Mouse (Mus musculus): ENCODE results near the gene Dnajc30. TPM values are rescaled to one million over a fixed set of nuclear protein-coding genes. Genes with fewer than 3 reads are reported as not detected.

Gene Dnajc30
- polyA plus RNA-seq, 1 experiment = 46.6 TPM

DNA sequence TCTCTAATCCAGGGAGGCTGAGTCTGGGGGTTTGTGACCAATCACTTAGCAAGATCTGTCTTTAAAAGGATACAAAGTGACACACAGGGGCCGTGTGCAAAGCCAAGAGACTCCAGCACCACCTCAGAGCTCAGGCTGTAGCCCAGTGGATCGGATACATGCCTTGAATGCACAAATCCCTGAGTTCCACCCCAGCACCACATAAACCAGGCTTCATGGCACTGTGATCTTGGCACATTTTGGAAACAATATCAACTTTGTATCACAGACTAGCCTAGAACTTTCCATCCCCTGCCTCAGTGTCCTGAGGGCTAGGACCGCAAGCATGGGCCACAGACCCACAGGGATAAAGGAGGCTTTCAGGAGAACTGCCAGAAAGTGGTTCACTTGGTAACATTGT lies 2.0 kb downstream of the Dnajc30 start:
- no peaks in the 10 kb centered on the region for H3K27me3 ChIP-seq (ENCODE audit: control insufficient read depth, insufficient read depth, low read length)
- WGBS = 89% methylated on average over 3 of the region's 3 CpGs
- no peak overlapping the region for H3K27ac ChIP-seq (ENCODE audit: insufficient read depth, low read length)
- peaks cover 2% of the 10 kb centered on the region; the same call in 1 of the 2 replicates for H3K4me1 ChIP-seq (ENCODE audit: control insufficient read depth, insufficient read depth, low read length)
- TF ChIP-seq POLR2A (IDR thresholded peaks at IDR 0.05; ENCODE audit: borderline replicate concordance, insufficient read depth, low read length) (no peak), CTCF (IDR thresholded peaks at IDR 0.05; ENCODE audit: borderline replicate concordance, insufficient read depth, low read depth, low read length) (no peak)
- DNase-seq = no peak
- H3K4me3 ChIP-seq (replicated peaks; ENCODE audit: insufficient read depth, low read depth, low read length) = no peak overlapping the region

DNA sequence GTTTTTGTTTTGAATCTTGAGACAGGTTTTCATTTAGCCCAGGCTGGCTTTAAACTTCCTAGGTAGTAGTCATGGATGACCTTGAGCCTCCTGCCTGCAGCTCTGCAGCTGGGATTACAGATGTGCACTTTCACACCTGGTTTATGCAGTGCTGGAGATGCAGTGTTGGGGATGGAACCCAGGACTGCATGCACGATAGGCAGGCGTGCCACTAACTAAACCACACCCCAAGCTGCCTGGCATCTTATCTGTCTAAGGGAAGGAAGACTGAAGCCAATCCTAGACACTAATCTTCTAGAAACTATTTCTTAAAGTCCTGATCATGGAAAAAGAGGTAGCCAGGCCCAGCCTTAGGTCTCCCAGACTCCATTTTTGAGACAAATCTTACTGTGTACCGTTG lies 6.4 kb downstream of the Dnajc30 start:
- H3K4me1 ChIP-seq (ENCODE audit: control insufficient read depth, insufficient read depth, low read length) = peaks cover 5% of the 10 kb centered on the region
- WGBS = 88% methylated on average over 3 of the region's 3 CpGs
- no peak for TF ChIP-seq POLR2A (IDR thresholded peaks at IDR 0.05; ENCODE audit: borderline replicate concordance, insufficient read depth, low read length)
- no peak overlapping the region for H3K27ac ChIP-seq (ENCODE audit: insufficient read depth, low read length)
- H3K4me3 ChIP-seq (replicated peaks; ENCODE audit: insufficient read depth, low read depth, low read length) = no peak overlapping the region
- DNase-seq = no peak
- H3K27me3 ChIP-seq (ENCODE audit: control insufficient read depth, insufficient read depth, low read length) = no peaks in the 10 kb centered on the region

DNA sequence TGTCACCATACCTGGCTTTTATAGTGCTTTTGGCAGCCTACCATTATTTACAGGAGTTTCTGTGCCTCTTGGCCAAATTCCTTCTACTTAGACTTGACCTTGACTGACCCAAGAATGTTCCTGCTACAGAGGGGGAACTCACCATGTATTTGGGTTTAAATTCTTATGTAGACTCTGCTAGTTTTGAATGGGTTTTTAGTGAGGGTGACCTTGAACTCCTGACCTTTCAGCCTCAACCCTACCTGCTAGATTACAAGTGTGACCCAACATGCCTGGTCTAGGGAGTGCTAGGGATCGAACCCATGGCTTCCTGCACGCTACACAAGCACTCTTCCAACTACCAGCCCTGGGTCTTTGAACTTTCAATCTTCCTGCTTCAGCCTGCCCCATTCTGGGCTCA lies 8.1 kb downstream of the Dnajc30 start:
- Histone ChIP-seq H3K27ac (ENCODE audit: insufficient read depth, low read length) (no peak overlapping the region), H3K4me3 (replicated peaks; ENCODE audit: insufficient read depth, low read depth, low read length) (no peak overlapping the region), H3K27me3 (ENCODE audit: control insufficient read depth, insufficient read depth, low read length) (no peaks in the 10 kb centered on the region), H3K4me1 (ENCODE audit: control insufficient read depth, insufficient read depth, low read length) (peaks cover 3% of the 10 kb centered on the region; the same call in 1 of the 2 replicates)
- DNase-seq = no peak
- no peak for TF ChIP-seq CTCF (IDR thresholded peaks at IDR 0.05; ENCODE audit: borderline replicate concordance, insufficient read depth, low read depth, low read length)
- TF ChIP-seq POLR2A (IDR thresholded peaks at IDR 0.05; ENCODE audit: borderline replicate concordance, insufficient read depth, low read length) = no peak
- 95% methylated on average over 2 of the region's 2 CpGs for WGBS

DNA sequence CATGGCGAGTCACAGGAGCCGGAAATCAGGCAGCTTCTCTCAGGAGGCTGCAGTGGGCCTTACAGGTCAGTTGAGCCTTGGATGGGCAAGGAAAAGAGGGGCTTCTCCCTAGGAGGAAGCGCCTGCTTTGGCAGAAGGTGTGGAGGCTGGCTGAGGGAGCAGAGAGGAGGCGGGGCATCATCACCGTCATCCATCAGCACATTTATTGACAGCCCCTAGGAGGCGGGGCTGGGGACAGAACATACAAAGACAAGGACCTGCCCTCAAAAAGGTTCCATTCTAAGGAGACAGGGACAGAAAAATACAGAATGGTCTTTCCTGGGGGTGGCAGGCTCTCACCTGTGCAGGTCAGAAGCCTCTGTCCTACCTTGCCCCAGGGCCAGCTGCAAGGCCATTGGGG lies 8.7 kb downstream of the Dnajc30 start:
- H3K27me3 ChIP-seq (ENCODE audit: control insufficient read depth, insufficient read depth, low read length) = no peaks in the 10 kb centered on the region
- WGBS = 81% methylated on average over 6 of the region's 6 CpGs
- no peak for DNase-seq
- H3K27ac ChIP-seq (ENCODE audit: insufficient read depth, low read length) = no peak overlapping the region
- H3K4me3 ChIP-seq (replicated peaks; ENCODE audit: insufficient read depth, low read depth, low read length) = no peak overlapping the region
- H3K4me1 ChIP-seq (ENCODE audit: control insufficient read depth, insufficient read depth, low read length) = peaks cover 3% of the 10 kb centered on the region; the same call in 1 of the 2 replicates
- TF ChIP-seq CTCF (IDR thresholded peaks at IDR 0.05; ENCODE audit: borderline replicate concordance, insufficient read depth, low read depth, low read length) (no peak), POLR2A (IDR thresholded peaks at IDR 0.05; ENCODE audit: borderline replicate concordance, insufficient read depth, low read length) (no peak)

DNA sequence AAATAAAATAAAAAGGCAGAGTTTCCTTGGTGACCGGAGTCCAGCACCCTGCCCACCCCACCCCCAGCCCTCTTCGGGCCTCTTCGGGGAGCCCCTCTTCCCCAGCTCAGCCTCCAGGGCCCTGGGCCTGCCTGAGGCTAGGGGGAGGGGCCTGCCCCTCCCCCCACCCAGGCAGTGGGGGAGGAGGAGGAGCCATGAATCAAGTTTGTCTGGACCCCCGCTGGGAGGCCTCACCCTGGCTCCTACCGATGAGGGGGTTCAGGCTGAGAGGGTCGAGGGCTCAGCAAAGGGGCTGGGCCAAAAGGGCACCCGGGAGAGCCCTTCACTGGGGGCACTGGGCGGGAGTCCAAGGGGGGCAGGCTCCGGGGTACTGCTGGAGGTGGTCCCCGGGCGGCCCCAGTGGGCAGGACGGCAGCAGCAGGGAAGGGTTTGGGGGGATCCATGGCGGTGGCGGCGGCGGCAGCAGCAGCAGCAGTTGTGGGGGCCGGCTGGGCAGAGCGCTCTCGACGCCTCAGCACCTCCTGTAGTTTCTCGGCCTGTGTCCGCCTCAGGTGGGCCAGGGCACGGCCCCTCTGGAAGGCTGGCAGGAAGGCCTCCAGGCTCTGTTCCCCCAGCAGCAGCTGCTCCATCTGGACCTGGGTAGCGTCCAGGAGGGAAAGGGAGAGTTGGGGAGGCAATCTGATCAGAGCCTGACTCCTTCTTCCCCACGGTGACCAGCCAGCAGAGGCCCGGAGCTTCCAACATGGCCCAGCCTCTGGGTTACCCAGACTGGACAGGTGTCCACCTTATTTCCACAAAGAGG lies 9.5 kb downstream of the Dnajc30 start:
- no peak for TF ChIP-seq CTCF (IDR thresholded peaks at IDR 0.05; ENCODE audit: borderline replicate concordance, insufficient read depth, low read depth, low read length)
- TF ChIP-seq POLR2A (IDR thresholded peaks at IDR 0.05; ENCODE audit: borderline replicate concordance, insufficient read depth, low read length) = no peak
- DNase-seq = peak in 1 of 2 experiments; percentile 22
- no peak overlapping the region for H3K27ac ChIP-seq (ENCODE audit: insufficient read depth, low read length)

DNA sequence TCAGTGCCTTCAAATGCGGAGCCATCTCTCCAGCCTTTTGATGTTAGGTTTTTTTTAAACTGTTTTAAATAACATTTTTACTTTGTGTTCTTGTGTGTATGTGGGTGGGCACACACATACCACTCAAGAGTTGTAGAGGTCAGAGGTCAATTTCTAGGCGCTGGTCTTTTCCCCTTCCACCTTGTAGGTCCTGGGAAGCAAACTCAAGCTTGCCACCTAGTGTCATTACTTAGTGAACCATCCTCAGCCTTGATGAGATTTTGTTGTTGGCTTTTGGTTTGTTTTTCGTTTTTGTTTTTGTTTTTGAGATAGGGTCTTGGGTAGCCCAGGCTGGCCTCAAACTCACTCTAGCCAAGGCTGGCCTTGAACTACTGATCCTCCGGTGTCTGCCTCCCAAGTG lies 11.7 kb downstream of the Dnajc30 start:
- no peak overlapping the region for H3K27ac ChIP-seq (ENCODE audit: insufficient read depth, low read length)
- H3K4me3 ChIP-seq (replicated peaks; ENCODE audit: insufficient read depth, low read depth, low read length) = no peak overlapping the region
- no peaks in the 10 kb centered on the region for H3K27me3 ChIP-seq (ENCODE audit: control insufficient read depth, insufficient read depth, low read length)
- DNase-seq = no peak
- peaks cover 3% of the 10 kb centered on the region; the same call in 1 of the 2 replicates for H3K4me1 ChIP-seq (ENCODE audit: control insufficient read depth, insufficient read depth, low read length)
- WGBS = 63% methylated on average over 4 of the region's 4 CpGs
- TF ChIP-seq POLR2A (IDR thresholded peaks at IDR 0.05; ENCODE audit: borderline replicate concordance, insufficient read depth, low read length) = no peak
- no peak for TF ChIP-seq CTCF (IDR thresholded peaks at IDR 0.05; ENCODE audit: borderline replicate concordance, insufficient read depth, low read depth, low read length)

More for the DNA sequence above, 9.5 kb downstream of the Dnajc30 start:
- WGBS = 21% methylated on average over 26 of the region's 26 CpGs
- H3K4me3 ChIP-seq (replicated peaks; ENCODE audit: insufficient read depth, low read depth, low read length) = no peak overlapping the region
- H3K4me1 ChIP-seq (ENCODE audit: control insufficient read depth, insufficient read depth, low read length) = peaks cover 3% of the 10 kb centered on the region; the same call in 1 of the 2 replicates
- H3K27me3 ChIP-seq (ENCODE audit: control insufficient read depth, insufficient read depth, low read length) = no peaks in the 10 kb centered on the region

DNA sequence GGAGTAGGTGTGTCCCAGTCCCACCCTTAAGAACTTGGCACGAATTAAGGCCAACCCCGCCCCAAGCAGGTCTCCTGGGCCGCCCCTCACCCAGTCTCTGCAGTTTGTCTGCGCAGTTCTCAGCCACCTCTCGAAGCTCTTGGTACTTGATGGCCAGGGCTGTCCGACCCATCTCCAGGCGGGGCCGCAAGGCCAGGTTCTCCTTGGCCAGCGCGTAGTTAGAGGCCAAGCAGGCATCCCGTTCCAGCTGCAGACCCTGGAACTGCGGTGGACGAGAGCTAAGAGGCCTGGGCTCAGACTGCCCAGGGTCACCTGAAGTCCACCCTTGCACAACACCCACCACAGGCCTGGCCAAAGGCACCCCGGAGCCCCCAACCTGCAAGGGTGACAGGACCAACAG lies 12.4 kb downstream of the Dnajc30 start:
- WGBS = 85% methylated on average over 14 of the region's 14 CpGs
- DNase-seq = peak in 1 of 2 experiments; percentile 28
- H3K4me3 ChIP-seq (replicated peaks; ENCODE audit: insufficient read depth, low read depth, low read length) = no peak overlapping the region
- no peaks in the 10 kb centered on the region for H3K27me3 ChIP-seq (ENCODE audit: control insufficient read depth, insufficient read depth, low read length)
- no peak overlapping the region for H3K27ac ChIP-seq (ENCODE audit: insufficient read depth, low read length)
- H3K4me1 ChIP-seq (ENCODE audit: control insufficient read depth, insufficient read depth, low read length) = peaks cover 3% of the 10 kb centered on the region; the same call in 1 of the 2 replicates
- TF ChIP-seq POLR2A (IDR thresholded peaks at IDR 0.05; ENCODE audit: borderline replicate concordance, insufficient read depth, low read length) = no peak
- TF ChIP-seq CTCF (IDR thresholded peaks at IDR 0.05; ENCODE audit: borderline replicate concordance, insufficient read depth, low read depth, low read length) = no peak

DNA sequence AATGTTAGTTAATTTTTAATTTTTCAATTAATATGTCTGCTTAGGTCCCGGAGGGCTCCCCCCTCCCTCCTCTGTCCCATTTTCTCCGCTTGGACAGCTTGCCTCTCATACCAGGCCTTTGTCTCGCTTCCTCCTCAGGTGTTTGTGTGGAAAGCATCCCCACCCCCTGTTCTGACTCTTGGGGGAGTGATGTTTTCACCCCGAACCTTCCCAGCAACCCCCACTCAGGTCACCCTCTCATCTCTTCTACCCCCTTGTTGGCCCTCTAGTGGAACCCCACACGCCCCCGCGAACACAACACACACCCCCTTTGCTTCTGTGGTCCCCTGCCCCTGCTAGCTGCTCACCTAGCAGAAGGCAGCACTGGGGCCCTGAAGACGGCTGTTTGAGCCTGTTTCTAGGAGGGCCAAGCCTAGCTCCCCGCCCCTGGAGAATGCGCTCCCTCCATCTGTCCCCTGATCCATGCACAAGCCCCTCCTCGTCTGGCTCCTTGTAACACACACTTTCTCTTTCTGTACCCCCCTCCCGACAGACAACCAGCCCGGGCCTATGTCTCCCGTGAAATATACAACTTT lies 13.0 kb downstream of the Dnajc30 start:
- TF ChIP-seq POLR2A (IDR thresholded peaks at IDR 0.05; ENCODE audit: borderline replicate concordance, insufficient read depth, low read length) = no peak
- no peak for TF ChIP-seq CTCF (IDR thresholded peaks at IDR 0.05; ENCODE audit: borderline replicate concordance, insufficient read depth, low read depth, low read length)
- Histone ChIP-seq H3K4me3 (replicated peaks; ENCODE audit: insufficient read depth, low read depth, low read length) (peak overlapping the region; percentile 76), H3K27me3 (ENCODE audit: control insufficient read depth, insufficient read depth, low read length) (no peaks in the 10 kb centered on the region), H3K27ac (ENCODE audit: insufficient read depth, low read length) (no peak overlapping the region), H3K4me1 (ENCODE audit: control insufficient read depth, insufficient read depth, low read length) (peaks cover 3% of the 10 kb centered on the region; the same call in 1 of the 2 replicates)
- peak; percentile 40 to 43 for DNase-seq
- 4% methylated on average over 14 of the region's 14 CpGs for WGBS
